Mouse (Mus musculus): ENCODE data around the gene Brca1.

DNA sequence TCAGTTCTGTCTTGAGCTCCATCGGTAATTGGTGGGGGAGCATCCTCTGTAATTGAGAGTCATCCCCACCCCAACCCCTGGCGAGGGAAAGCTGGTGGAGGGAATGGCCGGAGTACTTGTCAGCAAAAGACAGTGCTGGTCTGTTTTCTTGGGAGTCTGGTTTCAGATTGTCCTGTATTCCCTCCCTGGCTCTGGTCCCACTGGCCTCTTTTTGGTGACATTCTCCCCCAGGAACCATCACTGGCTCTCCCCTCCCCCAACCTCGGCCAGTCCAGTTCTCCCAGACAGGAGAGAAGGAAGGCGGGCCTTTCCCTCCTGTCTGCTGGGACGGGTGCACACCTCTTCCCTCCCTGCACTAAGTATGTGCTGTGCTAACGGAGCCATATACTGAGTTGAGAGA, 79.4 kb downstream of the Brca1 start:
- TF ChIP-seq POLR2A (IDR thresholded peaks at IDR 0.05; ENCODE audit: insufficient read depth, low read depth, low read length) = no peak
- TF ChIP-seq CTCF (IDR thresholded peaks at IDR 0.05) = no peak
- TF ChIP-seq EP300 (IDR thresholded peaks at IDR 0.05; ENCODE audit: insufficient read depth, low read depth, low read length) = no peak

Measured in heart, adult 2 months (tissue).